In the genomic region with DNA sequence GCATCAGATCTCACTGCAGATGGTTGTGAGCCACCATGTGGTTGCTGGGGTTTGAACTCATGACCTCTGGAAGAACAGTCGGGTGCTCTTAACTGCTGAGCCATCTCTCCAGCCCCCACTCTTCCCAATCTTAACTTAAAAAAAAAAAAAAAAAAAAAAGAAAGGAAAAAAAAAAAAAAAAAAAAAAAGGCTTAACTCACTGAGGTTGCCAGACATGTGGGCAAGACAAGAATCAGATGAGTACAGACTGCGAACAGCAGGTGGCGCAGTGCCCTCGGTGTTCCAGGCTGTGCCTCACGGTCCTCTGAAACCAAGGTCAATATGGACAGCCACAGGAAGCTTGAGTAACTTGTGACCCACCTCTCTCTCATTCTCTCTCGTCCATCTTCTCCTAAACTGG, we compare ENCODE assay signal across 8 mouse cellular contexts. TPM values are rescaled to one million over a fixed set of nuclear protein-coding genes. Genes with fewer than 3 reads are reported as not detected.
A peak's percentile ranks its signal among the peaks of the same experiment; 100 is the strongest.
DNase-seq lines count a peak whose midpoint lies in the region; ATAC-seq and TF ChIP-seq lines count a peak whose summit lies in the region.

No protein-coding gene starts in this region.

- DNase-seq in B cell, adult 2 months, result peak; percentile 70 to 73
- peak; percentile 85 to 92 for DNase-seq in adrenal gland, adult (ENCODE audit: inconsistent age in 2 of 2, low spot score in 1 of 2)
- peak; percentile 97 for DNase-seq in embryo, embryonic 10 days (ENCODE audit: low spot score)
- peak; percentile 82 to 84 for DNase-seq in heart, adult 2 months
- peak; percentile 68 for DNase-seq in liver, embryonic 13.5 days
- DNase-seq in ovary, postnatal 14 days (ENCODE audit: low spot score), result peak; percentile 68
- DNase-seq in thymus, adult 2 months, result peak; percentile 58

- no peaks in the 10 kb centered on the region for H3K79me2 ChIP-seq in heart, adult 2 months (replicated peaks; ENCODE audit: control insufficient read depth, insufficient read depth, low read length)

- TF ChIP-seq EP300 in heart, adult 2 months (IDR thresholded peaks at IDR 0.05; ENCODE audit: insufficient read depth, low read depth, low read length), result peak; percentile 93

- intact Hi-C loops in heart, adult 2 months (cut with DNase I), result loop anchor here (1.0 to 2.0 kb wide), 4 partner anchors 43 to 274 kb away; no protein-coding TSS in a partner anchor

- ATAC-seq in kidney, embryonic 16.5 days (ENCODE audit: low FRiP score, low TSS enrichment), result peak; percentile 84
- peak; percentile 83 for ATAC-seq in liver, embryonic 13.5 days (ENCODE audit: low read depth)

- no peak overlapping the region for H3K4me2 ChIP-seq in kidney, embryonic 16.5 days (replicated peaks; ENCODE audit: low read depth, low read length)
- H3K4me2 ChIP-seq in liver, embryonic 13.5 days, result no peak overlapping the region

- peaks cover 1% of the 10 kb centered on the region for H3K4me1 ChIP-seq in heart, adult 2 months (ENCODE audit: control insufficient read depth, insufficient read depth, low read length)
- peaks cover 4% of the 10 kb centered on the region; the same call in 1 of the 2 replicates for H3K4me1 ChIP-seq in kidney, embryonic 16.5 days (ENCODE audit: insufficient read depth, low read length)
- H3K4me1 ChIP-seq in liver, embryonic 13.5 days (replicated peaks), result peaks cover 16% of the 10 kb centered on the region
- no peaks in the 10 kb centered on the region for H3K4me1 ChIP-seq in thymus, adult 2 months (replicated peaks; ENCODE audit: control insufficient read depth, insufficient read depth, low read length)

- WGBS in heart, adult 2 months, result 2% methylated on average over 6 of the region's 6 CpGs
- 2% methylated on average over 6 of the region's 6 CpGs for WGBS in kidney, embryonic 16.5 days
- WGBS in liver, embryonic 13.5 days (ENCODE audit: insufficient replicate concordance), result under 1% methylated on average over 6 of the region's 6 CpGs
- 5% methylated on average over 6 of the region's 6 CpGs for WGBS in thymus, adult 2 months

- TF ChIP-seq CTCF in heart, adult 2 months (IDR thresholded peaks at IDR 0.05), result peak; percentile 76
- TF ChIP-seq CTCF in thymus, adult 2 months (IDR thresholded peaks at IDR 0.05; ENCODE audit: borderline replicate concordance, control insufficient read depth, extremely low read depth, insufficient read depth, low read length, poor library complexity), result peak; percentile 80

- H3K9ac ChIP-seq in heart, adult 2 months (ENCODE audit: low read depth, low read length), result no peak overlapping the region
- no peak overlapping the region for H3K9ac ChIP-seq in kidney, embryonic 16.5 days (replicated peaks; ENCODE audit: low read length)
- no peak overlapping the region for H3K9ac ChIP-seq in liver, embryonic 13.5 days

- H3K36me3 ChIP-seq in heart, adult 2 months (ENCODE audit: control insufficient read depth, insufficient read depth, low read length), result no peaks in the 10 kb centered on the region
- no peaks in the 10 kb centered on the region for H3K36me3 ChIP-seq in kidney, embryonic 16.5 days (ENCODE audit: insufficient read depth, low read length)
- H3K36me3 ChIP-seq in liver, embryonic 13.5 days, result no peaks in the 10 kb centered on the region
- no peaks in the 10 kb centered on the region for H3K36me3 ChIP-seq in thymus, adult 2 months (ENCODE audit: control insufficient read depth, insufficient read depth, low read length)

- no peak overlapping the region for H3K27ac ChIP-seq in heart, adult 2 months
- H3K27ac ChIP-seq in kidney, embryonic 16.5 days (ENCODE audit: low read length), result 0 out of 2 replicates have a peak overlapping the region, but pooled peaks have one; percentile 10
- H3K27ac ChIP-seq in liver, embryonic 13.5 days, result 0 out of 2 replicates have a peak overlapping the region, but pooled peaks have one; percentile 10
- no peak overlapping the region for H3K27ac ChIP-seq in thymus, adult 2 months (ENCODE audit: control insufficient read depth, insufficient read depth, low read length)

- no peaks in the 10 kb centered on the region for H3K9me3 ChIP-seq in kidney, embryonic 16.5 days (ENCODE audit: low read length)
- no peaks in the 10 kb centered on the region for H3K9me3 ChIP-seq in liver, embryonic 13.5 days (replicated peaks)

- H3K27me3 ChIP-seq in heart, adult 2 months (ENCODE audit: control insufficient read depth, insufficient read depth, low read length), result no peaks in the 10 kb centered on the region
- no peaks in the 10 kb centered on the region for H3K27me3 ChIP-seq in kidney, embryonic 16.5 days (ENCODE audit: insufficient read depth, low read length)
- H3K27me3 ChIP-seq in liver, embryonic 13.5 days, result no peaks in the 10 kb centered on the region
- no peaks in the 10 kb centered on the region for H3K27me3 ChIP-seq in thymus, adult 2 months (ENCODE audit: control insufficient read depth, insufficient read depth, low read length)

- no peak overlapping the region for H3K4me3 ChIP-seq in heart, adult 2 months
- no peak overlapping the region for H3K4me3 ChIP-seq in kidney, embryonic 16.5 days (ENCODE audit: low read length)
- H3K4me3 ChIP-seq in liver, embryonic 13.5 days (replicated peaks), result no peak overlapping the region
- no peak overlapping the region for H3K4me3 ChIP-seq in thymus, adult 2 months (ENCODE audit: control insufficient read depth, insufficient read depth, low read length)

- no peak for TF ChIP-seq POLR2A in heart, adult 2 months (IDR thresholded peaks at IDR 0.05; ENCODE audit: insufficient read depth, low read depth, low read length)
- TF ChIP-seq POLR2A in thymus, adult 2 months (IDR thresholded peaks at IDR 0.05; ENCODE audit: control insufficient read depth, extremely low read depth, insufficient read depth, low read length, poor library complexity), result no peak

RNA-seq across cellular contexts. Expression of a gene that starts 25.8 kb away (rescaled TPM):
- total RNA-seq in heart, adult 2 months (2021), result 10 to 100 TPM; 20.4 to 20.6 TPM
- 6.8 and 10.8 TPM in 2 replicates for polyA plus RNA-seq in heart, adult 2 months (2012; rRNA removed)
- polyA plus RNA-seq in kidney, embryonic 16.5 days (2015; fragmentation: Nextera tagmentation; extraction: Ambion mirVana), result 16.0 and 17.7 TPM in 2 replicates
- 6.4 and 6.7 TPM in 2 replicates for polyA plus RNA-seq in liver, embryonic 13.5 days (2015; fragmentation: Nextera tagmentation; extraction: Ambion mirVana)
- 12.6 and 19.1 TPM in 2 replicates for polyA plus RNA-seq in thymus, adult 2 months (2012; rRNA removed)

RNA-seq across cellular contexts. Expression of a gene that starts 48.2 kb away (rescaled TPM):
- over 10,000 TPM in 1 of 2 experiments, 1,000 to 10,000 TPM in 1; 9,950 to 10,380 TPM for total RNA-seq in heart, adult 2 months (2021)
- polyA plus RNA-seq in heart, adult 2 months (2012; rRNA removed), result 5,659 and 10,700 TPM in 2 replicates
- polyA plus RNA-seq in kidney, embryonic 16.5 days (2015; fragmentation: Nextera tagmentation; extraction: Ambion mirVana), result 578 and 635 TPM in 2 replicates
- 168 and 198 TPM in 2 replicates for polyA plus RNA-seq in liver, embryonic 13.5 days (2015; fragmentation: Nextera tagmentation; extraction: Ambion mirVana)
- polyA plus RNA-seq in thymus, adult 2 months (2012; rRNA removed), result 41.5 and 237 TPM in 2 replicates

RNA-seq across cellular contexts. Expression of a gene that starts 55.2 kb away (rescaled TPM):
- total RNA-seq in heart, adult 2 months (2021), result 100 to 1,000 TPM; 157 to 180 TPM
- 53.5 and 79.3 TPM in 2 replicates for polyA plus RNA-seq in heart, adult 2 months (2012; rRNA removed)
- polyA plus RNA-seq in kidney, embryonic 16.5 days (2015; fragmentation: Nextera tagmentation; extraction: Ambion mirVana), result 585 and 609 TPM in 2 replicates
- 702 and 803 TPM in 2 replicates for polyA plus RNA-seq in liver, embryonic 13.5 days (2015; fragmentation: Nextera tagmentation; extraction: Ambion mirVana)
- 52.2 and 61.1 TPM in 2 replicates for polyA plus RNA-seq in thymus, adult 2 months (2012; rRNA removed)

Comparison
In these comparisons a context has a peak if more than half of its experiments do, and no peak if none do; other contexts are left out.
1. H3K27ac ChIP-seq: peak in kidney, embryonic 16.5 days (single experiment) and liver, embryonic 13.5 days (single experiment); none in heart, adult 2 months (single experiment) and thymus, adult 2 months (single experiment).
2. Peak in every context shown above with its lines, with median percentiles within 50 percentile points of each other: DNase-seq.